Mouse (Mus musculus) lung, embryonic 16.5 days (tissue): Measurements from ENCODE around the gene Prrt1. TPM values are rescaled to one million over a fixed set of nuclear protein-coding genes. Genes with fewer than 3 reads are reported as not detected.

Source experiments
- ATAC-seq: fragments of 200-750 bp; cut with Nextera tagmentation; 2 replicates; pipeline ENCODE4 v1.8.0; 2017; ENCODE audit warnings: low read depth, mild to moderate bottlenecking, moderate library complexity
- H3K27ac ChIP-seq: fragments of 300-500 bp; sonication (generic); 2 replicates; pipeline ENCODE4 v1.5.1; 2014; ENCODE audit warnings: mild to moderate bottlenecking, control low read depth, low read length
- H3K27me3 ChIP-seq: fragments of 300-500 bp; sonication (generic); 2 replicates; pipeline ENCODE4 v1.6.1; 2014; ENCODE audit warnings: low read depth, low read length, mixed read lengths; ENCODE audit not compliant: control insufficient read depth, insufficient read depth
- H3K36me3 ChIP-seq: fragments of 300-500 bp; sonication (generic); 2 replicates; pipeline ENCODE4 v1.6.1; 2014; ENCODE audit warnings: low read length; ENCODE audit not compliant: control insufficient read depth, insufficient read depth
- H3K4me1 ChIP-seq: fragments of 300-500 bp; sonication (generic); replicated peaks from 2 replicates; pipeline ENCODE4 v1.6.1; 2014; ENCODE audit warnings: low read length, mixed read lengths; ENCODE audit not compliant: control insufficient read depth, insufficient read depth
- H3K4me2 ChIP-seq: fragments of 300-500 bp; sonication (generic); 2 replicates; pipeline ENCODE4 v1.6.1; 2014; ENCODE audit warnings: low read depth, low read length, control low read depth
- H3K4me3 ChIP-seq: fragments of 300-500 bp; sonication (generic); 2 replicates; pipeline ENCODE4 v1.5.1; 2014; ENCODE audit warnings: mild to moderate bottlenecking, low read length, control low read depth
- H3K9ac ChIP-seq: fragments of 300-500 bp; sonication (generic); 2 replicates; pipeline ENCODE4 v1.6.1; 2014; ENCODE audit warnings: low read length, control low read depth
- H3K9me3 ChIP-seq: fragments of 300-500 bp; sonication (generic); 2 replicates; pipeline ENCODE4 v1.6.1; 2016; ENCODE audit warnings: low read length; ENCODE audit not compliant: control insufficient read depth
- WGBS: fragments of 180-500 bp; shearing (Covaris S2); extraction: QIAGEN DNeasy Blood & Tissue Kit; methylation state at CpG from one replicate; pipeline ENCODE4 v1.1.7; 2014; 5-methylcytosine and 5-hydroxymethylcytosine counted together
- polyA plus RNA-seq: library from polyadenylated mRNA; unstranded; fragments of >200 nt; fragmentation: Nextera tagmentation; extraction: Ambion mirVana; gene quantifications from 2 replicates; pipeline ENCODE4 v1.2.1, GENCODE M21; 2015

Gene Prrt1
- polyA plus RNA-seq, 1 experiment from 2014 or later: 0.13 TPM

GRCm38 (mm10) chr17:34588767-34589166 lies 40.6 kb upstream of the Prrt1 start:
- Histone ChIP-seq H3K27me3 (no peaks in the 10 kb centered on the region), H3K36me3 (no peaks in the 10 kb centered on the region), H3K9ac (no peak overlapping the region; the same call in 1 of the 2 replicates), H3K9me3 (no peaks in the 10 kb centered on the region), H3K4me1 (peaks cover 46% of the 10 kb centered on the region), H3K27ac (peak overlapping the region; percentile 79; the same call in 1 of the 2 replicates), H3K4me2 (peak overlapping the region; percentile 53), H3K4me3 (no peak overlapping the region)
- no peak for ATAC-seq
- WGBS: 72% methylated on average over 3 of the region's 3 CpGs

GRCm38 (mm10) chr17:34589206-34589605 lies 40.1 kb upstream of the Prrt1 start:
- no peak for ATAC-seq
- H3K36me3 ChIP-seq: peaks cover 2% of the 10 kb centered on the region; the same call in 1 of the 2 replicates
- peak overlapping the region; percentile 53 for H3K4me2 ChIP-seq
- peak overlapping the region; percentile 50 for H3K9ac ChIP-seq
- H3K27me3 ChIP-seq: no peaks in the 10 kb centered on the region
- peaks cover 50% of the 10 kb centered on the region for H3K4me1 ChIP-seq
- peak overlapping the region; percentile 23 for H3K4me3 ChIP-seq
- WGBS: 31% methylated on average over 7 of the region's 7 CpGs
- H3K9me3 ChIP-seq: no peaks in the 10 kb centered on the region
- peak overlapping the region; percentile 79 for H3K27ac ChIP-seq

GRCm38 (mm10) chr17:34589681-34590101 lies 39.6 kb upstream of the Prrt1 start, which contains the start of gene Gpsm3:
Gene Gpsm3, plus strand, starts transcription at chr17:34589806.
- 10% methylated on average over 7 of the region's 7 CpGs for WGBS
- Histone ChIP-seq H3K4me2 (peak within 1 kb of the TSS; percentile 83), H3K9ac (peak within 1 kb of the TSS; percentile 50), H3K27ac (peak within 1 kb of the TSS; percentile 98), H3K27me3 (no peaks in the 10 kb centered on the region), H3K36me3 (peaks cover 7% of the 10 kb centered on the region; the same call in 1 of the 2 replicates), H3K4me3 (peak within 1 kb of the TSS; percentile 23), H3K4me1 (peaks cover 55% of the 10 kb centered on the region), H3K9me3 (no peaks in the 10 kb centered on the region)
- ATAC-seq: no peak

GRCm38 (mm10) chr17:34590154-34590987 lies 39.0 kb upstream of the Prrt1 start:
- Histone ChIP-seq H3K36me3 (peaks cover 13% of the 10 kb centered on the region), H3K9me3 (no peaks in the 10 kb centered on the region), H3K9ac (peak overlapping the region; percentile 50), H3K4me3 (peak overlapping the region; percentile 64), H3K27ac (peak overlapping the region; percentile 98), H3K27me3 (no peaks in the 10 kb centered on the region), H3K4me2 (peak overlapping the region; percentile 83), H3K4me1 (peaks cover 62% of the 10 kb centered on the region)
- ATAC-seq: no peak
- 63% methylated on average over 15 of the region's 15 CpGs for WGBS

- peak within 1 kb of the TSS; percentile 98 for H3K27ac ChIP-seq
- peak within 1 kb of the TSS; percentile 97 for H3K9ac ChIP-seq
- 5% methylated on average over 21 of the region's 21 CpGs for WGBS
- H3K9me3 ChIP-seq: no peaks in the 10 kb centered on the region
- peak within 1 kb of the TSS; percentile 83 for H3K4me2 ChIP-seq
- peaks cover 65% of the 10 kb centered on the region for H3K4me1 ChIP-seq
- H3K27me3 ChIP-seq: no peaks in the 10 kb centered on the region
- H3K36me3 ChIP-seq: peaks cover 18% of the 10 kb centered on the region
- H3K4me3 ChIP-seq: peak within 1 kb of the TSS; percentile 64
- ATAC-seq: peak; percentile 4; the same call in 1 of the 2 replicates
Measured at GRCm38 (mm10) chr17:34591029-34591993, 38.0 kb upstream of the Prrt1 start, which contains the start of gene Pbx2. Gene Pbx2, plus strand, starts transcription at chr17:34591266.

- WGBS: 1% methylated on average over 19 of the region's 35 CpGs
- peaks cover 69% of the 10 kb centered on the region for H3K4me1 ChIP-seq
Measured at GRCm38 (mm10) chr17:34591994-34592375, 37.3 kb upstream of the Prrt1 start.

GRCm38 (mm10) chr17:34592581-34593549 lies 36.5 kb upstream of the Prrt1 start:
- ATAC-seq: peak; percentile 8
- Histone ChIP-seq H3K36me3 (peaks cover 18% of the 10 kb centered on the region), H3K4me1 (peaks cover 69% of the 10 kb centered on the region), H3K27ac (peak overlapping the region; percentile 98), H3K9me3 (no peaks in the 10 kb centered on the region), H3K4me3 (peak overlapping the region; percentile 64), H3K9ac (peak overlapping the region; percentile 97), H3K4me2 (peak overlapping the region; percentile 83), H3K27me3 (no peaks in the 10 kb centered on the region)
- WGBS: under 1% methylated on average over 29 of the region's 32 CpGs

More at GRCm38 (mm10) chr17:34591994-34592375, 37.3 kb upstream of the Prrt1 start:
- peak overlapping the region; percentile 64 for H3K4me3 ChIP-seq
- peak overlapping the region; percentile 83 for H3K4me2 ChIP-seq
- peak; percentile 58 for ATAC-seq
- peak overlapping the region; percentile 97 for H3K9ac ChIP-seq
- H3K27me3 ChIP-seq: no peaks in the 10 kb centered on the region
- peaks cover 18% of the 10 kb centered on the region for H3K36me3 ChIP-seq
- H3K27ac ChIP-seq: peak overlapping the region; percentile 98
- H3K9me3 ChIP-seq: no peaks in the 10 kb centered on the region
